Mouse (Mus musculus) lung, postnatal 36 days (tissue): Measurements from ENCODE around the gene Cacna2d3.

ENCODE experiments used
- DNase-seq: peaks from one replicate; pipeline ENCODE4 v3.0.0; 2022; ENCODE audit warnings: mixed read lengths

Gene Cacna2d3

GRCm38 (mm10) chr14:29137006-29137579, 584.6 kb downstream of the Cacna2d3 start:
- no peak for DNase-seq

- DNase-seq: no peak
Measured at GRCm38 (mm10) chr14:29134901-29135300, 586.8 kb downstream of the Cacna2d3 start.

DNA sequence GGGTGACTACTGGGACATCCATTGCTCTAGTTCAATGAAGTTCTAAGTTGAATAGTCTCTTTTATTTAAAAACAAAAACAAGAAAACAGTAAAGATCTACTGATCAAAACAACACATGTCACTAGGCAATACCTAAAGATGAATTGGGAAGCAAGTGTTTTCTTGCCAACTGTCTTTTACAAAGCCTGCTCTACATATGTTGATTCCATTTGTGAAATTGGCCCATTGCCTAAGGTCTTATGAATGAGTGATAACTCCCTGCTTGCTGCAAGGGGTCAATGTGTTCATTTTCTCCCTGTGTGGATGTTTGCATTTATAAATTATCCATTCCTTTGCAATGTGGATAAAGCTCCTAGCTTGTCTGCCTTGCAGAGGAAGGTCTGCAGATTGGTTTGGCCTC, 591.2 kb downstream of the Cacna2d3 start:
- no peak for DNase-seq

DNA sequence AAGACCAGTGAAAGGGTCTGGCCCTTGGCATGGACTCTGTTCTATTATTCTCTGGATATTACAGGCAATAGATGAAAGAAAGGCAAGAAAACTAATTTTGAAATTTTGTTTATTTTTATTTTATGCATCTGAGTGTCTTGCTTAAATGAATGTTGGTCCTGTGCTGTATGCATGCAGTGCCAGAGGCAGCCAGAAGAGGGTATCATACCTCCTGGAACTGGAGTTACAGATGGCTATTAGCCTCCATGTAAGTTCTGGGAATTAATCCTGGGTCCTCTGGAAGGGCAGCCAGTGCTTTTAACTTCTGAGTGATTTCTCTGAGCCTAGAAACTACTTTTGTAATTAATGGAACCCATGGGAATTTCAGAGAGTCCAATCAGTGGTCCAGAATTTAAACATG, 597.8 kb downstream of the Cacna2d3 start:
- DNase-seq: peak; percentile 19

GRCm38 (mm10) chr14:29122749-29123148, 598.9 kb downstream of the Cacna2d3 start:
- DNase-seq: no peak

- peak; percentile 3 for DNase-seq
Measured at GRCm38 (mm10) chr14:29113852-29114450, 607.7 kb downstream of the Cacna2d3 start.

DNA sequence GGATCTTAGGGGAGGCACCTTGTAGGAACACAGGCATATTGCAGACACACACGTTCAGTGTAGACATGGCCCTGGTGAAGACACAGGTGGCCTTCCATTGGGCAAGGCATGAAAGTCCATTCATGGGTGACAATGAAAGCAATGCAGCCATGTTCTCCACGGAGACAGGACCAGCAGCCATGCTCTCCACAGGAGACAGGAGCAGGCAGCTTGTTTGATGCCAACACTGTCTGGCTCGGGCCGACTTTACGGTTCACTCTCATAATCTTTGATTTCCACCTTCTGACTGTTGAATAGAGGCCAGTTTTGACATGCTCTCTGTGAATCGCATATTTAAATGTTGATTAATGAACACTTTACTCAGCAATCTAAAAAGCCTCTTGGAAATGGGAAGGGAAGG, 610.0 kb downstream of the Cacna2d3 start:
- DNase-seq: no peak

DNA sequence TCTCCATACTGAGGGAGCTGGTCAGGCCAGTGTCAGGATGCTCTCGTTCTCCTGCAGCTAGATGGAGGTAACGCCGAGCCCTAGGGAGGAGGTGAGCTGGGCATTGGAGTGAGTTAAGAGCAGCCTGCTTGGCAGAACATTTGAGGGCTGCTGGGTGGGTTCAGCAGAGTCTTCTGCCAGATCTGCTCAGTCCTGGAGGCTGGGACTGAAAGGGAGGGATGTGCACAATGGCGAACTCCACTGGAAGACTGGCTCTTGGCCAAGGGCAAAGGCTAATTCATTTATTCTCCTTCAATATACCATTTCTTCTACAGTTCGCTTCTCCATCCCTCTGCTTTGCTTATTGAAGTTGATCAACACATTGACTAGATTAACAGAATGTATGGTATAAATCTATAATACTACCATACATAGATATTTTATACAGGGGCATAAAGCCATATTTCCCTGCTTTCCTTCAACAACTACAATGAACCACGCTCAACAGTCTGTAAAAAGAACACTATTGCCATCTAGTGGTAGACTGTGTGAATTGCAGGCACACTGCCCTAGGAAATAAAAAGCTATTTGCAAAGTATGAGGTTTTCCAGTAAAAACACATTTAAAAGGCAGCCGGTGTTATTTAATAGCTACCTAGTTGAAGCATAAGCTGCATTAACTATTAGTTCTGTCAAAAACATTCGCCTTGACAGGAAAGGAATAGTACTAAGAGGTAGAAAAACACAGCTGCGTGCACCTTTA, 611.1 kb downstream of the Cacna2d3 start:
- DNase-seq: peak; percentile 32

DNA sequence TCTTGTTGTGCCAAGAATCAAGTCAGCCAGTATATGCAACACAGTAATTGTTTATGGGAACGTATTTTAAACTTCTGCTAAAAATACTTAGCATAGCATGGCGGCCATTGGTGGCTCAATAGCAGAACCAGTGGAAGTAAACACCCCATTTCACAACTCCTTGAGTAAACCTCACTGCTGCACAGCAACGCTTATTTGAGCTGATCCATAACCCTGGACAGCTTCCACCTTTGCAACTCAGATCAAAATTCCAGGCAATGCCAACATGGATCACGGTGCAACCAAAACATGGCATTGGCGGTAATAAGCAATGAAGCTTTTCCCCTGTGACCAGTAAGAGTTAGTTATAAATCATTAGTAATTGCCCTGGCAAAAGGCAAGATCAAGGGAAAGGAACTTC, 614.2 kb downstream of the Cacna2d3 start:
- no peak for DNase-seq

DNA sequence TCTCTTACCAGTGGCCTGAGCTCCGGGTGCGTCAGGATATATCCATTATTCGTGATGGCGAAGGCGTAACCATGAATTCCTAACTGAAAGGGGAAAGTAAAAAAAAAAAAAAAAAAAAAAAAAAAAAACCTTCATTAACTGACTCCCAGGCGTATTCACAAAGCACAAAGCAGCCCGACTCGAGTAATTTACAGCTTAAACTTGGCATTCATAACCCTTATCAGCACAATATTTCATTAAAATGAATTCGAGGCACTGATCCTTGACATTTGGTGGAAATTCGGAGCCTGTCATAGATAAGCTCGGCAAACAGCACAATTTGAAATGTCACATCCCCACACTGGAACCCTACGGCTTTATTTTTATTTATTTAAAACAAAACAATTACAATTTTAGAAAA, 623.9 kb downstream of the Cacna2d3 start:
- no peak for DNase-seq

GRCm38 (mm10) chr14:29095431-29095830, 626.2 kb downstream of the Cacna2d3 start:
- DNase-seq: no peak

DNA sequence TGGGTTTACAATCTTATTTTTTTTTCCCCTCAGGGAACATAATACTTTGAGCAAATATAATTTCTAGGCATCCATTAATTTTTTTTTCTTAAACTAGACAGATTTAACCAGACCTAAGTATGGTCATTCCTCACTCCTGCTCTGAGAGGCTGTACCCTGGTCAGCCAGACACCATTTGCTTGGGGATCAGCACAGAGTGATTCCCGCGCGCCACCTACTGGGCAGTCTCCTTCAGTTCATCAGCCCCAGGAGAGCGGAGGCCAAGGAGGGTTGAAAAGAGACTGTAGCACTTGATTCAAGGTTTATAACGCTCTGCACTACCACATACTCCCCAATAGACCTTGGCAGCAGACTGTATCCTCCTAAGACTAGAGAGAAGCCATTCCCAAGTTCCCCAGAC, 631.6 kb downstream of the Cacna2d3 start:
- peak; percentile 75 for DNase-seq

GRCm38 (mm10) chr14:29086528-29086927, 635.1 kb downstream of the Cacna2d3 start:
- DNase-seq: no peak

DNA sequence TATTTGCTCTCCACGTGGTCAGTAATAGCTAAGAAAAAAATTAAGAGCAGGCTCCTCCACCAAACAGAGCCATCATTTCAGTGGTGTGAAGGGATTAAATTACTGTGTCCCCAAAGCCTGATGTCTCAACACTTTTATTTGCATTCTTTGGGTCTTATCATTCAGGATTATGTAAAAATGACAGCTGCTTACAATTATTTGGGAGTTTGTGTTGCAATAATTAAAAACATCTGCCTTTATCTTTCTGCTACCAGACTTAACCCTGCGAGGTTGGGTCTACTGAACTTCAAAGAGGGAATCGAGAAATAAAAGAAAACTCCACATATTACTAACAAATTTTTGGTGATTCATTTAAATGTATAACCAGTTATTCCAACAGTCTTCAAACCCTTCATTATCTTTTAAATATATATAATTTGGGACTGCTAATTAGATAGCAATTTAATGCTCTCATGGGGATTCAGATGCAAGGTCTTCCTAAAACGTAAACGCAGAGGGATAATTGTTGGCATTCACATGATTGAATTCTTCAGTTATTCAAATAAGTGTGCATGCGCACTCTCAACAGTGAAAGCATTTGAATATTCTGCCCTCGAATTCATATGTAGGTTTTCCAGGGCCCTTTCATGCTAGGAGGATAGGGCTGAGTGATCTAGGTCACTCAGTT, 636.0 kb downstream of the Cacna2d3 start:
- no peak for DNase-seq

GRCm38 (mm10) chr14:29082171-29082570, 639.5 kb downstream of the Cacna2d3 start:
- DNase-seq: no peak

DNA sequence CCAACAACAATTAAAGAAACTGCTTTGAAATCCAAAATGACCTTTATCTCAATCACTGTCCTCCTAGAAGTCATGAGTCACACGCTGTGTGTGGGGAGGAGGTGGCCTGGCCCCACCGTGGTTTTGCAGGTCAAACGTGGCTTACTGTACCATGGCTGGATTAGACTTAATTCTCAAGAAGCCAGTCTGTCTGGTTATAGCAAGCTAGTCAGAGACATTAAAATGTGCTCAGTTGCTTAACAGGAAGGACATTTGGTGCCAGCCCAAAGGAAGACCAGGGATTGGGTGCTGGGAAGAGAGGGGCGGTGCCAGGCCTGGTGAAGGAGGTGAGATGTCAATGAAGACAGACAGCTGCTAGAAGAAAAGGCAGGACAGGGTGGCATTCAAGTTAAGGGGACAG, 641.0 kb downstream of the Cacna2d3 start:
- DNase-seq: peak; percentile 6

DNA sequence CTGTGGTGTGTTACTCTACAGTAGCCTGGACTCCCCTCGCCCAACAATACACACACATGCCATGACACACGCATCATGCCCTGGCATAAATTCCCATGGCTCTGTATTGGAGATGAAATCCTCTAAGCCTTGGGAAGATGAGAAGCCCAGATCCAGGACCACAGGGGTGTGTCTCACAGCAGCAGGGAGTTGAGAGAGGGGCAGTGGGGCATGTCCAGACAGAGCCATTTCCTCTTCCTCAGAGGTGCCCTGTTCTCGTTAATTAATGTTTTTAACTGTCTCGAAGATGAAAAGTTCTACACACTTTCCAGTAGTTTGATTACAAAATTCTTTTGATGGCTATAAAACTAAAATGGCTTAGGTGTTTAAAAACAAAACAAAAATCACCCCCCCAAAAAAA, 641.4 kb downstream of the Cacna2d3 start:
- no peak for DNase-seq

DNA sequence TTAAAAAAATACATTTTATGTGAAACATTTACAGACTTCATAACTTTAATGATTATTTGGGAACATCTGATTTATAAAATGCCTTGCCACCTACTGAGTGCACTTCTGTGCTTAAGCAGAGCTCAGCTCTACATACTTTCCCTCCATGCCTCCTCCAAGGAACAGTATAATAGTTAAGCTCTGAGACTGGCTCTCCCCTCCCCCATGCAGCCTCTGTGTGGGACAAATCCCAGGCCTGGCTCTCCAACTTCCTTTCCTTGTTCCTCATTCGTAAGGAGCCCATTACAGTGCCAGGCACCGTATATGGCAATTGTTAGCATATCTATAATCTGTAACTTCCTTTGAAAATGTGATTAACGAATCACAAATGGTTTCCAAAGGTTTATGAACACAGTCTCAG, 644.2 kb downstream of the Cacna2d3 start:
- no peak for DNase-seq

DNA sequence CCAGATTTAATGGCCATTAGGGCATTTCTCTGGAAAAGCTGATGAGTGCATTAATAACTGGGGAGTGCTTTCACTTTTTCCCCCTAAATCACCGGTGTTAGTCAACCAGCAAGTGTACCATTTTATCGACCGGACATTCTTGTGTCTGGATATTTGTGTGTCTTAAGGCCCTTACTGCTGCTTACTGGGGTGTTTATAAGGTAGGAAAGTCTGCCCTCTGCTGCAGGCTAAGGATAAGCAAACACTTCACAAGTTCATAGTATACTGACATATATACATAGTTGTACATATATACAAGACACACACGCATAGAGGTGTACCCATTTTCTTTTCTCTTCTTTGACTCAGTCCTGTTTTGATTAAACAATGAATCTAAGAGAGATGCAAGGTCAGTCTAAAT, 647.9 kb downstream of the Cacna2d3 start:
- DNase-seq: no peak

DNA sequence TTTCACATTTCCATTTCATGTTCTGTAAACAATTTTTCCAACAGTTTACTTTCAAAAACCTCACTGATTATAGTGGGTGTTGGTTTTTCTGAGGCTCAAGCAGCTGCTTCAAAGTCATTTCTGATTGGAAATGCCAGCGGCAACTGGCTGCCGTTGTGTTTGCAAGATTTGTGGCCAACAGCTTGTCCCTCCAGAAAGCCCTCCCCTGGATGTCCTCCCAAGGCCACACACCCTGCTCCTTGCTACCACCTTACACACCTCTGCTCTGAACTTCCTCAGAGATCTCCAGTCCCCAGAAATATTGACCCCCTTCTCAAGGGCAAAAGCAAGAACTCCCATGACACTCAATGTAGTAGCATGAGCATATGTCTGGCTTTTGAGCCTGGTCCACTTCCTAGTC, 659.0 kb downstream of the Cacna2d3 start:
- DNase-seq: no peak

DNA sequence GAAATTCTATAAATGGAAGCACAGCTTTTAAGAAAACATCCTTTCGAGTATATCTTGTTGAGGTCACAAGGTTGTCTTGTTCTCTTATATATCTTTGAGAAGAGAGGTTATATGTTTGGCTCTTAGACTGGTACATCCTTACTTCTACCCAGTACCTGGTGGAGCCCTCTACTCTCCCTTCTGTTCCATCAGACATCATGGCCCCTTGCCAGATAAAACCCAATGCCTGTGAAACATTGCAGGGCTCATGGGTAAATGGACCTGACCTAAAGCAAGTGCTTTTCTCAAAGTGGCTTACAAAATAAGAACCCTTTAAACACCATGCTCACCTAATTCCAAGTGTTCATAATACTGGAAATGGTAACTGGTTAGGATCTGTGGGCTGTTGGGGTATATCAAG, 660.2 kb downstream of the Cacna2d3 start:
- DNase-seq: no peak

GRCm38 (mm10) chr14:29060679-29061078, 661.0 kb downstream of the Cacna2d3 start:
- no peak for DNase-seq

DNA sequence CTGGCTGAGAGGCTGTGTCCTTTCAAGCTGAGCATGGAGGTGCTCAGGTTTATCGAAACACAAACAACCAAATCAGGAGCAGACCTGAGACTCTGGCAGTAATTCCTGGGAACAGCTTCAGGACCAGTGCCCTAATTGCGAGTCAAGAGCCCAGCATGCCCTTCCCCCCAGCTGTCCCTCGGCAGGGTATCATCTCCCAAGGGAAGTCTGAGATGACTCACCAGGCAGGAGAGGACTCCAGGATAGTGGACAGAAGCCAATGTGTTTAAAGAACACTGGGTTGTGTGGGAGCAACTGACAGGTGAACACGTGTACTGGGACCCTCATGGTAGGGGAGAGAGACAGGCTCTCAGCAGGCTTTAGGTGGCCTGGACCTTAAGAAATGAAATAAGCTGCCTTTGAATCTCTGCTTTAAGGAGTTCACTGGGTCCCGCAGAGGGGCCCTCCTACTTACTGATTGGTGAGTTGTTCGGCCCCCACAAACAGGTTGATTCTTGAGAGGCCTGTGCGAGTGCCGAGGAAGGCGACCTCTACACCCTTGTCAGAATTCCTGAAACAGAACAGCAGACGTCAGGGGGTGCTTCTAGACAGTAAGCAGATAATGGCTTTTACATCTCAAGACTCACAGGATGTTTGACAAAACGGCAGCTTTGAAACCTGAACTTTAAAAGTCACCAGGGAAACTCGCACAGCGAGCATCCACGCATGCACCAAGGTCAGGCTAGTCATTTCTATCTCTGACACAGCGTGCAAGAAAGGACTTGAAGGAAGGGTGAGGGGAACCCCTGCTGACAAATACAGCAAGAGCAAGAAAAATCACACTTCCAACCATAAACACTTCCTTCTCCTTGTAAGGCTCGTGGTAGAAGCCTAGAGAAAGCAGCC, 669.5 kb downstream of the Cacna2d3 start:
- DNase-seq: no peak
